Mouse (Mus musculus): ENCODE results near the gene Nck2.
"Not testable (repeated sequence)": the region's sequence is repeated elsewhere in the genome, so short reads cannot be mapped to it uniquely, and the experiment has no call there.

Gene Nck2

DNA sequence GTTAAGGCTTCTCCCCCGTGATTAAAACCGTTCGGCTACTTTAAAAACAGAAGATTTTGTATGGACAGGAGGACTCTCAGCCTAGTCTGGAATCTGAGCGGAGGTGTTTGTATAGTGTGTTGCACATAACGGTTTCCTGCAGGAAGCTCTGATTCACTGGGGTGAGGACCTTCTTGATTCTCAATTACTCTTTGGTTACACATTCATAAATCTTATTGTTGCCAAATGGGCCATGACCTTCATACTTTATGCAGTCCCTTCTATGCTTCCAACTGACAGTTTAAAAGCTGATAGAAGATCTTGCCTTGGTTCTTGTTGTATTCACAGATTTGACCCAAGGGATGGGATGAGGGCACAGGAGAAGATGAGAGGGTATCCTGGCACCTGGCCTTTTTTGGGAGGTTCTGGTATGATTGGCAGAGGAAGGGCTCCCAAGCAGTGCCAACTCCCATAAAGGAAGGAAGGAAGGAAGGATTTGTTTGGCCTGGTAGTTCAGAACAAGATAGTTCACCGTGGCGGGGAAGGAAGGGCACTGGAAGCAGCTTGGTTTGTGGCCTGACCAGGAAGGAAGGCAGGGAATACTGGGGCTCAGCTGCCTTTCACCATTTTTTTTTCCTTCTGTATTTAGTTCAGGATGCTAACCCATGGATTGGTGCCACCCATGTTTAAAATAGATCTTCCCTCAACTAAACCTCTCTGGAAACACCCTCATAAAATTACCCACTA is 86.1 kb downstream of the Nck2 start:
- peak in 1 of 2 experiments; percentile 76 for DNase-seq (ENCODE audit: inconsistent age in 2 of 2, low spot score in 1 of 2)

DNA sequence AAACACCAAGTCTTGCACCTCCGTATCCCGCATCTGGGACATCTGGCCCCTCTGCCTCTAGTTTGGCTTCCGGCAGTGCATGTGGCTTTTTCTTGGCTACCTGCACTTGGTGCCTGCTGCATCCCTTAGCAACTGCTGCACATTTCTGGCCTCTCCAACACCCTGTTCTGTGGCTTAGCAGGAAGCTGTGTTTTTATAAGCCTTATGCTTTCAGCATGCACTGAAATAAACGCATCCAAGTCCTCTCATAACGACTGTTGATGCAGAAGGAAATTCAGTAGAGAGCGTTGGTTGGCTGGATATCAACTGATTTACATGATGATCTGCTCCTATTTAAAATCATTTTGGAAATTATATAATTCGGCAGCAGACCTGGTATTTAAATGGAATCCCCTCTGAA is 86.9 kb downstream of the Nck2 start:
- no peak for DNase-seq (ENCODE audit: inconsistent age in 2 of 2, low spot score in 1 of 2)

DNA sequence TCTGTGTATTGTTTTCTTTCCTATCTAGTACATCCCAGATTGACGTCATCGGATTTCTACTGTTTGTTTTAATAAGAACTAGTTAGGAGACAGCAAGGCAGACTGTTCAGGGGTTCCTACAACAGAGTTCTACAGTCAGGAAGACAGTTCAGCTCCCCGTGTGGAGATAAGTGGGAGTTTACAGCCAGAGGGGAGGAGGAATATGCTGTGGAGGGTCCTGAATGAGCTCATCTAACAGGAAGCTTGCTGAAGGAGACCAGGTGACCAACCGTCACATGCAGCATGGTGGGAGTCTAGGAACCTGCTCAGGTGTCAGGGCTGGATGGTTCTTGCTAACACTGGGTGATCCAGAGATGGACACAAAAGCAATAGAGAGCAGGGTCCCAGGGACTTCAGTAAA is 87.9 kb downstream of the Nck2 start:
- no peak for DNase-seq (ENCODE audit: inconsistent age in 2 of 2, low spot score in 1 of 2)

DNA sequence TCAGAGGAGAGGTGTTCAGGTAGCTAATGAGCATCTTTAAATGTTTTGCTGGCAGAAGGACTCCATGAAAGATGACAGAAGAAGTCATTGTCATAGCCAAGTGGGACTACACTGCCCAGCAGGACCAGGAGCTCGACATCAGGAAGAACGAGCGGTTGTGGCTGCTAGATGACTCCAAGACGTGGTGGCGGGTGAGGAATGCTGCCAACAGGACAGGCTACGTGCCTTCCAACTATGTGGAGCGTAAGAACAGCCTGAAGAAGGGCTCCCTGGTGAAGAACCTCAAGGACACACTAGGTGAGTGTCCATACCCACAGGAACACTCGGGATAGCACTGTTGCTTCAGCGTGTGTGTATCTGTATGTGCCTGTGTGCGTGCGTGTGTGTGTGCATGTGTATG is 89.1 kb downstream of the Nck2 start:
- DNase-seq (ENCODE audit: inconsistent age in 2 of 2, low spot score in 1 of 2) = not testable (repeated sequence)

DNA sequence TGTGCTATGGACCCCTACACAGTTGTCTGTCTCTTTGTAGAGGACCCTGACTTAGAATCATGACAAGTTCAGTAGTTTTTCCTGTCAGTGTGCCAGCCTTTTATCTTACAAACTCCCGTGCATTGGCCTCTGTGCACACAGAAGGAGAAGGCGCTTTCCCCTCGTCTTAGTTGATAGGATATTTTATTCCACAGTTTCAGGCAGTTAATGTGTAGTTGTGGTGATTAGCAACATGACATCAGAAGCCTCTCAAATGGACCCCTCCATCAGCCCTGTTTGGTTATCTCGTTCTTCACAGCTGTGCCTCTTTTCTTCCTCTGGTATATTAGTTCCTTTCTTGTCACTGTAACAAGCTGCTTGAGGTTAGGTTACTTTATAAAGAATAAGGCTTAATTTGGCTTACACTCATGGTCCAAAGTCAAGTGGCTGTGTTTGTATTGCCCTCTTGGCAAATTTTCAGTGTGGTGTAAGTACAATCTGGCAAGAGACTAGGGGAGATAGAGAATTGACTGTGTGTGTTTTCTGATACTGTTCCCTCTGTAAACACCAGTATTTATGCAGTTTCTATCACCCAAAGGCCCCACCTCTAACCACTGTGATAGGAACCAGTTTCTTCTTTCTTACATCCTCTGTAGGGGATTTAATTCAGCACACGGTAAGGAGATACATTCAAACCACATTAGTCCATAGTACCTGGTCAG is 89.8 kb downstream of the Nck2 start:
- DNase-seq (ENCODE audit: inconsistent age in 2 of 2, low spot score in 1 of 2) = no peak

DNA sequence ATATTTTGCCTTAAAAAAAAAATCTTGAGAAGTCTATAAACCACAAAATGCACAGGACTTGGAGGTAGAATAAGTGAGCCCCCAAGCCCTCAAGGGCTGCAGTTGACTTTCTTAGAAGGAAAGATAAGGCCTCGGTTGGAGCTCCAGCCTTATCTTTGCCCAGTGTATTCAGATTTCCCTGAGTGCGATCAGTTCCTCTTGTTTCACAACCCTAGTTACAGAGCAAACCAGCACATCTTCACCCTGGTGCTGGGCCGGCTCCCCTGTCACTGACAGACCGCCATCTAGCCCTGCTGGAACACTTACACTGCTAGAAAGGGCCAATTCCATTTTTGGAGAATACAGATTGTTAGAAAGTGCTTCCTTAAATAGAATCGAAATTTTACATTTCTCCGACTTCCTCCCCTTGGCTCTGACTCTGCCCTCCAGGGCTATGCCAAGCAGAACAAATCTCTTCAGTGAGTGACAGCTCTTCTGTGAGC is 91.2 kb downstream of the Nck2 start:
- no peak for DNase-seq (ENCODE audit: inconsistent age in 2 of 2, low spot score in 1 of 2)

DNA sequence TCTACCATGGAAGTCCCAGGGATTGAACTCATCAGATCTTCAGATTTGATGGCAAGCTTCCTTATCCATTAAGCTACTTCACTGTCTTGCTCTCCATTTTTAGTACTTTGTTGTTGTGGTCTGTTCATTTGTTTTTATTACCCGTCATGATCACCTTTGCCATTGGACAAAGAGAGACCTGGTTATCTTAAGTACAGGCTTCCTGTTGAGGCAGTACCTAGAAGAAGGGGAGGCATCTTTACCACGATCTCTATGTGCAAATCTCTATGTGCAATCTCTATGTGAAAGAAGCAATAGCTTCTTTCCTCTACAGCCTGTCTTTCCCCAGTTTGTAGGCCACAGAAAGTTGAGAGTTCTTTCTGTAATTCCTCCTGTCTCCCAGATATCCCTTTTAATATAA is 91.9 kb downstream of the Nck2 start:
- DNase-seq (ENCODE audit: inconsistent age in 2 of 2, low spot score in 1 of 2) = no peak

DNA sequence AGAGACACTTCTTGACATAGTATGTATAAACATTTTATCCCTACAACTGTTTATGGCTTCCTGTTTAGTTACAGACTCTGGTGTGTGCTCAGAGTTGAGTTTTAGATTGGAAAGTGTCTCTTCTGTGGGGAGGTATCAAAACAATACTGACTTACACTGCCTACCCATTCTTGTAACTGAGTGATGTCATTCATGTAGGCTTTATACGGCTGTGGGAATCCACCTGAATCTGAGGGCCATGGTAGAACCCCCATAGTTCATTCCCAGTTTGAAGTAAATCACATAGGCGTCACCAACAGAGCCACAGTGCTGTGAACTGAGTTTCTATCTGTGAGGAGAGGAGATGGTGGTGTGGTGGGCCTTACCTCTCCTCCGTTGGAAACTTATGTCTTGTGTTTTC is 92.6 kb downstream of the Nck2 start:
- DNase-seq (ENCODE audit: inconsistent age in 2 of 2, low spot score in 1 of 2) = no peak

DNA sequence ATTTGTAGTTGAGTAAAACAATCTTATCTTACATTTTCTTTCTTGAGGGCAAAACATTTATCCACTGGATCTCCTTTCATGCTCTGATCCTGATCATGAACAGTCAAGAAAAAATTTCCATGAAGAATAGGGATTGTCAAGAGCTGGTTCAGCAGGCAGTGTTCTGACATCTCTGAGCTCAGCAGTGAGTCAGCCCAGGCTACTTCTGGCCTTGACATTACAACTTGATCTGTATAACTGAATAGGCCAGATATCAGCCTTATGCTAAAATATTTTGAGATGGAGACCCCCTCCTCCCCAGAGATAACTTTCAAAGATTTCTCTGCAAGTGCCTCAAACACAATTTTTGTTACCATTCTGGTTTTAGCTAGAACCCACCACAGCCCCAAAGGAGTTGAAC is 93.1 kb downstream of the Nck2 start:
- DNase-seq (ENCODE audit: inconsistent age in 2 of 2, low spot score in 1 of 2) = peak; percentile 47 to 78

DNA sequence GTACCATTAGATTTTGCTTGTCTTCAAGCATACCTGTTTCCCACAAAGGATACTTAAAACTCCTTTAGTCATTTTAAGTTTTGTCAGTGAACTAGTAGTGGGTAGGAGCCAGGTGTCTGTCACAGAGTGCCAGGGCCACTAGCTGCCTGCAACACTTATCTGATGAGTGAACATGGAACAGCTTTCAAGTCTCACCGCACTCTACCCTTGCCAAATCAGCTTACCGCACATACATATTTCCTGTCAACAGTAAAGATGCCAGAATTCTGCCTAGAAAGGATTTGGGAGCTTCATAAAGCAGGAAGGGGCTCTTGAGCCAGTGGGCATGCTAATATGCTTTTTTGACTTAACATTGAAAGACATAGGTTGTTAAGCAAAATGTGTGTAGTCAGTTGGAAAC is 94.3 kb downstream of the Nck2 start:
- DNase-seq (ENCODE audit: inconsistent age in 2 of 2, low spot score in 1 of 2) = no peak

DNA sequence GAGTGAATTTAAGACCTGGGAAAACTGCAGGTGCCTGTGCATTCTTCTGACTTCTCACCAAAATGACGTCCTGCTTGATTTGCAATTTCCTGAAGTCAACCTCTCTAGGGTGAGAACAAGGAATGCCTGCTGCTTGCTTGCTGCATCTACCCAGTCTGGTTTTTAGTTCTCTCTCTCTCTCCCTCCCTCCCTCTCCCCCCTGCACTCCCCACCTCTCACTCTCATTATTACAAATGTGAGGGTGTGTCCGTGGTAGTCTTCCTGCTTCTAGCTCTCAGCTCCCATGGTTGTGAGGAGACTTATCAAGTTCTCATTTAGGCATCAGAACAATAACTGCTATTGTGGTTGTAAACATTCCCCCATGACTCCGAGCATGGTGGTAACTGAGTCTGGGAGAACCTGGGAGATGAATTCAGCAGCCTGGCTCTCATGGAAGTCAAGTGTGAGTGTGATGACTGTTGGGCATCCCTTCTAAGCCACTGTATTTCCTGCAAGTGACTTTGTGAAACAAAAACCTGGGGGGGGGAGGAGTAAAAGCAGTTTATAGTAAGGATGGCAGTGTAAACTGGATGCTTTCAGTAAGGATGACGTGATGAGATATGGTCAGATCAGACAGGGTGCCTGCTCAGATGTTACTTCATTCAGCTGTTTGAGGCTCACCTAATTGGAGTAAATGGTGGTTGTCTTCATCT is 95.5 kb downstream of the Nck2 start:
- no peak for DNase-seq (ENCODE audit: inconsistent age in 2 of 2, low spot score in 1 of 2)

DNA sequence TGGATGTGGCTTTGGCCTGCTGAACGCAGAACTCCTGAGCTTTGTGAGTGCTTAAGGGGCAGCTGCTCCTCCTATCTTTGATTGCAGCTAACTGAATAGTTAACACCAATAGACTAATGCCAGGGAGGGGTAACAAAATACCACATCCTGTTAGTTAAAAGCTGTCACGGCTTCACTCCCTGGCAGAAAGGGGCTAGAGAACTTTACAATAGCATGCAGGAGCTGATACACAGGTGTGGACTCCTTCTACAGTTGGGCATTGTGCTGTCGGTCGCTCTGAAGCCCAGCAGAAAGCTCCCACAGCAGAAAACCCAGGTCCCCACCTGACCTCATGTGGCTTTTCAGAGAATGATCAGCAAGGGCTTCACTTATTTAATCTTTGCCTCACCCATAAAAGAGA is 98.0 kb downstream of the Nck2 start:
- no peak for DNase-seq (ENCODE audit: inconsistent age in 2 of 2, low spot score in 1 of 2)

DNA sequence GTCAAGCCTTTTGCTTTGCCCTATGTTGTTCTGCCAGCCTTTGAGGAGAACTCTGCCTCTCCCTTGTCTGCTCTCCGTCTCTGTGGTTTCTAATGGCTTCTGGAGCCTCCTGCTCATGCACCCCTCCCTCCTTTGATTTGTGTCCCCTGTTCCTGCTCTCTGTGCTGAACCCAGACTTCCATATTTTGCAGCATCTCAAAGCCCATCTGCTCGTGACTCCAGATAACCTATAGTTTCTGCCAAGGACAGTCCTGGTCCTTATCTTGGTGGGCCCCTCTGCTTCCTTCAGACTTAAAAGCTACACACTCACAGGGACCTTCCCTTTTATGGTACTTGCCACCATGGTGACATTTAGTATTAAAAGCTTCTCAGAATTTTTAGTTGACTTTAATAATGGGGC is 103.3 kb downstream of the Nck2 start:
- DNase-seq (ENCODE audit: inconsistent age in 2 of 2, low spot score in 1 of 2) = no peak

DNA sequence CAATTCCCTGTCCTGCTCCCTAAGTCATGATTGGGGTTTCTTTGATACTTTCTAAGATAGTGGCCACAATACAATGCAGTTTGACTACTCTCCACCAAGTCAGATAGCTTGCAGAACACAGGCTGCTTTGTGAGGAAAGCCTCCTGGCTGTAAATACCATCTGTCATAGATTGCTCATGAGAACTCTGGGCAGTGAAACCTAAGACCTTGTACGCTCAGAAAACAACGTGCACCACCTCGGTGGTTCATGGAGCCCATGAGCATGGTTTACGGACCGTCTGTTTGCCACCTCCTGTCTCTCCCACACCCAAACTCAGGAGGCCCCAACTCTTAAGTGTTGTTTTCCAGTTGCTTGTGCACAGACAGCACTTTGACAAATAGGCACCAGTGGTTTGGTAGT is 104.4 kb downstream of the Nck2 start:
- DNase-seq (ENCODE audit: inconsistent age in 2 of 2, low spot score in 1 of 2) = peak in 1 of 2 experiments; percentile 56

DNA sequence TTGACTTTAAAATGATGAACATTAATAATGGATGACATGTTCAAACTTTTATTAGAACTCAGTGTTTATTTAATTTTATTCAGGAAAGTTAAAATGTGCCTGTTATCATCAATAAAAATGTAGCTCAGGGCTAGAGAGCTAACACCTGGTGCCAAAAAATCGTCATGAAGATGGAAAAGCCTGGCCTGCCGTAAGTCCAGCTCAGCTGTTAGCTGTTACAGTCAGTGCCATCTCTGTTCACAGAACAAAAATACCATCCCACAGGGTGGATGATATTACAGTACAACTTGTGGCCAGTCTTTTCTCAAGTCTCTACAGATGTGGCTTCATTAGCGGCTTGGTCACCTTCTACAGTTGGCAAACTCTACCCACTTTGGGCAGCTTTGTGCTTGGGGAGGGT is 106.1 kb downstream of the Nck2 start:
- DNase-seq (ENCODE audit: inconsistent age in 2 of 2, low spot score in 1 of 2) = no peak

DNA sequence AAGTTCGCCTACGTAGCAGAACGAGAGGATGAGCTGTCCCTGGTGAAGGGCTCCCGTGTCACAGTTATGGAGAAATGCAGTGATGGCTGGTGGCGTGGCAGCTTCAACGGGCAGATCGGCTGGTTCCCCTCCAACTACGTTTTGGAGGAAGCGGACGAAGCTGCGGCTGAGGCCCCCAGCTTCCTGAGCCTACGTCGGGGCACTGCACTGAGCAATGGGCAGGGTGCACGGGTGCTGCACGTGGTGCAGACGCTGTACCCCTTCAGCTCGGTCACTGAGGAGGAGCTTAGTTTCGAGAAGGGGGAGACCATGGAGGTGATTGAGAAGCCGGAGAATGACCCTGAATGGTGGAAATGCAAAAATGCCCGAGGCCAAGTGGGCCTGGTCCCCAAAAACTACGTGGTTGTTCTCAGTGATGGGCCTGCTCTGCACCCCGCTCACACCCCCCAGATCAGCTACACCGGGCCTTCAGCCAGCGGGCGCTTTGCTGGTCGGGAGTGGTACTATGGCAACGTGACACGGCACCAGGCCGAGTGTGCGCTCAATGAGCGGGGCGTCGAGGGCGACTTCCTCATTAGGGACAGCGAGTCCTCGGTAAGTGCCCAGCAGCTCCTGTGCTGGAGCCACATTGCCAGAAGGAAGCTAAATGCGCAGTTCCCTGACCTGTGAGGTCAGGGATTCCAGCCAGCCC is 109.8 kb downstream of the Nck2 start:
- DNase-seq (ENCODE audit: inconsistent age in 2 of 2, low spot score in 1 of 2) = not testable (repeated sequence)

DNA sequence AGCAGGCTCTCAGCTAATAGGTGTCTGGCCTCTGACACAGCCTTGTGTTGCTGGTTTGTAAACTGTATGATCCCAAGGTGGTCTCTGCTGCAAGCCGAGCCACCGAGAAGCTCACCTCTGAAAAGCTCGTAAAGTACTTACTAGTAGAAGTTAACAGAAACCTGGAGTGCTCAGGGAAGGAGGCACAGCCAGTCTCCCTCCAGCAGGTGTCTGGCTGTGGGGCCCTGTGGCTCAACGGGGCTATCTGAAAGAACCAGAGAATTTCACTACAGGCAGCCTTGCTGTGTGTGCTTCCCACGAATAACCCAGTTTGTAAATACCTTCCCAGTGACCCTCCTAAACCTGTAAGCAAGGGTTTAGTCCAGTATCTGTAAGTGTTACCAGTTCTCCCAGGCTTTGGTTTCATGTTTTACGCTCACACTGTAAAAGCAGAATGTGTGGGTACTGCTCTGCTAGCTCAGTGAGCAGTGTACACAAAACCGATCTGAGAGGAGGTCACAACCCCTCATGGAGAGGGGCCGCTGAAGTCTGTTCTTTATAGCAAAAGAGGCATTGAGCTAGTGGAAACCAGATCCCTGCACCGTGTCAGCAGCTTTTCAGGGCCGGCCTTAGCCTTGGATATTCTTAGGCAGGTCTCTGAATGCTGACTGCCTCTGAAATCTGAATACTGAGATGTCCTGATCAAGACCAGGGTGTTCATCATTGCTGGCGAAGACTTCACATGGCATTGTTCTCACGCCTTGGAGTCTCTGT is 111.0 kb downstream of the Nck2 start:
- DNase-seq (ENCODE audit: inconsistent age in 2 of 2, low spot score in 1 of 2) = no peak

DNA sequence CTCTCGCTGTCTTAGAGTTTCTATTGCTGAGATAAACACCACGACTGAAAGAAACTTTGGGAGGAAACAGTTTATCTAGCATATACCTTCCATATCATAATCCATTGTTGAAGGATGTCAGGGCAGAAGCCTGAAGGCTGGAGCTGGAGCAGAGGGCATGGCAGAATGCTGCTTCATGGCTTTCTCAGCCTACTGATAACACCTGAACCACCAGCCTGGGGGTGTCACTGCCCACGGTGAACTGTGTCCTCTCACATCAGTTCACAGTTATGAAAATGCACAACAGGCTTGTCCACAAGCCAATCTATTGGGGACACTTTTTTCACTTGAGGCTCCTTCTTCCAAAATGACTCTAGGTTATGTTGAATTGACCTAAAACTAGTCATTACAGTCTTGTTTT is 114.0 kb downstream of the Nck2 start:
- DNase-seq (ENCODE audit: inconsistent age in 2 of 2, low spot score in 1 of 2) = no peak

DNA sequence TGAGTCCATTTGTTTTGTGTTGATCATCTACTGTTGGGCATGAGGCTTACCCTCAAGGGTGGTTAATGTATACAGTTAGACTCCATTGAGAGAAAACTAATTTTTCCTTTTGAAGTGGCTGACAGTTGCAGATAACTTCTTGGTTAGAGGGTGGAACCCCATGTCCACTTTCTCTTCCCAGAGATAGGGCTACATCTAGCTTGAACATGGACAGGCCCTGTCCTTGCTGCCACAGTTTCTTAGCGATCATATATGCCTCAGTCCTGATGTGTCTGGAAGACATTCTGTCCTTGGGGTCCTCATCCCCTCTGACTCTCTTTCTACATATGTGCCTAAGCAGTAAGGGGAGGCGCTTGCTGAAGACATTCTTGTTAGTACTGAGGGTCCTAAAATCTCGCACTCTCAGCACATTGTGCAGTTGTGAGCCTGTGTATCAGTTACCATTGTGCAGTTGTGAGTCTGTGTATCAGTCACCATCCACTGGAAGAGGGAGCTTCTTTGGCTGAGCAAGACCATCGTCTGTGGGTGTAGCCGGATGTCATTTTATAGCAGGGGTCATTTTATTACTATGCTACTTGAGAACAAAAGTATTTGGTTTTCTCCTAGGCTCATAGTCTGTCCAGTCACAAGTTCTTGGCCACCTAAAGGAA is 114.8 kb downstream of the Nck2 start:
- no peak for DNase-seq (ENCODE audit: inconsistent age in 2 of 2, low spot score in 1 of 2)

DNA sequence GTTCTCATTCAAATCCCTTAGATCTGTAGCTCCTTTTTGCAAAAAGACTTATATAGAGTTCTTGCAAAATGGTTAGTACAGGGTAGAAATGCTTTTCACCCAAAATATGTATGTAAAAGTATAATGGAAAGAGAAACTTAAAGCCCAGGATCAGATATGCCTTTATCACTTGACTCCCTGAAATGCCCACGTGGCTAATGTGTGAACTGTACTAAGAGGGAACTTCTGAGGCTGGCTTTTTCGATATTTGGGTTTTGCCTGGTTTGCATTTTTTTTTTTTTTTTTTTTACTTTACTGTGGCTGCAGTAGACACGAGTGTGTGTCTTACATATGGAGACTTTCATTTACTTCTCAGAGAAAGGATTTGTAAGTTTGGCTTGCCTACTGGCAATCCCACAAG is 116.7 kb downstream of the Nck2 start:
- DNase-seq (ENCODE audit: inconsistent age in 2 of 2, low spot score in 1 of 2) = no peak
